Mouse (Mus musculus) thymus, postnatal 36 days (tissue): ENCODE results near the gene Gm20388.
A peak's percentile ranks its signal among the peaks of the same experiment; 100 is the strongest.

Source experiments
- DNase-seq, 2 experiments: peaks; one replicate each; pipeline ENCODE4 v3.0.0; 2022; ENCODE audit warnings: mixed read lengths in 2 of 2

The Gm20388 gene

DNA sequence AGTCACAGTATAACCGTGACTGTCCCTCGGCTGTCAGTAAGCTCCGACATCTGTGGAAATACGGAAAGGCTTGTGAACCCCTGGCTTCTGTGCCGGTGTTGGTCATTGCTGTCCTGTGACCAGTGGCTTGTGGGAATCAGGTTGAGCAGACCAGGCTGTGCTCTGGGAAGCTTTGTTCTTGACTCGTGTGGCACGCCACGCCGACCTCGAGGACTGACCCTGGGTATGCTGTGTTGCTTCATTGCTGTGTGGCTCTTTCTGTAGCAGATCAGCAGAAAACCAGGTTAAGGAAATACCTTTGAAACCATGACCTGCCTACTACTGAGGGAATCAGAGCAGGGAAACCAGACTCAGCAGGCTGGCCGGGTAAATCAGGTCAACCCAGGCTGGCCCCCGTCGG, 4399.9 kb downstream of the Gm20388 start:
- DNase-seq, result no peak

DNA sequence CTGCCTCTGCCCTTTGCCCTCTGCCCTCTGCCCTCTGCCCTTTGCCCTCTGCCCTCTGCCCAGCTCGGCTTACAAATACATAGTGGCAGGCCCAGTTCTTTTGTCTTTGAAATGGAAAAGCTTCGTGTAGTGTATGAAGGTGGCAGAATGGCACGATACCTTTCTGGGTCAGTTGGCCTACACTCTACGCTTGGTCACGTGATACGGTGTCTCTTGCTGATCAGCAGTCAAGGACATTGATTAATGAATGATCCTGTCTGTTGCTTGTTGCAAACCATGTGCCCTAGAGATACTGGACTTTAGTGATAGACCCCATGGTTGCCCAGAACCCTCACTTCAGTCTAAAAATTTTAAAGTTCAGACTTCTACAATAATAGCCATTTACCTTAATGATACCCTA, 4400.5 kb downstream of the Gm20388 start:
- DNase-seq, result no peak

DNA sequence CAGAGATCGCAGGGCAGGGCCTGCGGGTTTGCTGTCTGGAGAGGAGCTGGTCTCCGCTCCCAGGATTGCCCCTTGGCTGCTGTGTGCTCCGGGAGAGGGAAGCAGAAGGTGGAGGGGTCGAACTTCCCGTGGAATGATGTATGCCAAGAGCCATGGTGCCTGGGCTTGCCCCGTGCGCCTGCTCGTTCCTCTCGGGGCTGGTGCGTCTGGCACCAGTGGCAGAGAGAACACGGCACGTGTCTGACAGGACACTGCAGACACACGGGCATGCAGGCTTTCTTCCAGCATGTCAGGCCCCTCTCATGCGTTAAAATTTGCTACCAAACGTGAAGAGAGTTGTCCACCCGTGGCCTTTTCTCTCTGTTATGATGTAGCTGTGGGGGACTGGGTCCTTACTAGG, 4401.1 kb downstream of the Gm20388 start:
- DNase-seq, result no peak

DNA sequence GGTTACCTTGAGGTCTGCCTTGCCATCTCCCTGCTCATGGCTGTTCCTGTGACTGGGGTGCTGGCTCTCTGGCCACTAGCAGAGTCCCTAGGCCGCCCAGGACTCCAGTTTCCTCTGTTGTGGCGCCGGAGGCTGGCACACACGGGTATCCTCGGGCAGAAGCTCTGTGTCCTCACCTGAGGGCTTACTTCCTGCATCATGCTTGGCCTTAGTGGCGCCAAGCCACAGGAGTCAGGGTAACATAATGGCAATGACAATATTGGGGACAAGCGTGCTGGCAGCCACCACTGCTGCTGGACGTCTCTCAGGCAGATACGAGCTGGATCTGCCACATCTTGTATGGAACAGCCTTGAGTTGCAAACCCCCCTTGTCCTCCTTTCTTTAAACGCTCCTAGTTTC, 4401.6 kb downstream of the Gm20388 start:
- DNase-seq, result no peak

DNA sequence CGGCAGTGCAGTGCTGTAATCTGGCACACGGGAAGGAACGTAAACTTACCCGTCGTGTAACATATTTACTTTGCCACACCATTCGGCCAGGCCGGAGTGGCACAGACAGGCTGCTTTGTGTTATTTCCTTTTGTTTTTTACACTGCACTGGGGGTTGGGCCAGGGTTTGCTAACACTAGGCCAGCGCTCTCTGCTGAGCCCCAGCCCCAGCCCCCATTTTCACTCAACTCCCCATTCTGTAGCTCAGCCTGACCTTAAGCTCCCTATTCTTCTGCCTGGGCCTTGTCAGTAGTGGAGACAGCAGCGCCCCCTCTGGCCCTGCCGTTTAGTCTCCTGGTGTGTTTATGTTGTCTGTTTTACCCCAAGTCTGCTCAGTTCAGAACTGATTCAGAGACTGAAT, 4404.2 kb downstream of the Gm20388 start:
- DNase-seq, result peak; percentile 48 to 53

DNA sequence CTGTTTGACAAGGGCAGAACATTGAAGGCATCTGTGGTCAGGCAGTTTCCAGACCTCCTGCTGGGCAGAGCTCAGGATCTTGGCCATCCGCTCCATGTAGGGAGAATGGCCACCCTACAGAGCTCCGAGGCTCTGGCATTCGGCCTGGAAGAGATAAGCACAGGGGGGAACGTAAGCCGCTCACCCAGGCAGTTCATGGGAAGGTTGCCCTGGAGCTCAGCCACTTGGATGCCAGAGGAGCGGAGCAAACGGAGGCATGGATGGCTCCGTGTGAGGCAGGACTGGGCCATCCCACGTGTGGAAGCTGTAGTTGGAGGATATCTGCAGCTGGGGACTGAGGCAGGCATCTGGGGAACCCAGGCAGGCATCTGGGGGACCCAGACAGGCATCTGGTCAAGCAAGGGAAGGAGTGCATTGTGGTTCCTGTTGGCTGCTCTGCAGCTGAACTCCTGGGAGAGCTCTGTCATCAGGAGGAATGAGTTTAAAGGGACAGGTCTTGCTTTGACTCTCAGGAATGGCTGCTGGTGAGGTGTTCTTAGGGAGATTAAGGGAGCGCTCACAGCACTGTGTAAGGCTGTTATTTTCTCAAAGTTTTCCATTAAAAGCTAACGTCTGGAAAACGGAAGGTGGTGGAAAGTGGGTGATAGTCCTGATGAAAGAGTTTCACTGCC, 4406.0 kb downstream of the Gm20388 start:
- DNase-seq, result no peak

- DNase-seq, result peak in 1 of 2 experiments; percentile 37
Measured at GRCm38 (mm10) chr8:124317191-124317682, 4406.6 kb downstream of the Gm20388 start.

GRCm38 (mm10) chr8:124317821-124318220, 4407.2 kb downstream of the Gm20388 start:
- DNase-seq, result peak; percentile 63 to 80

- no peak for DNase-seq
Measured at GRCm38 (mm10) chr8:124318612-124319315, 4408.1 kb downstream of the Gm20388 start.

- peak in 1 of 2 experiments; percentile 51 for DNase-seq
Measured at GRCm38 (mm10) chr8:124319316-124319652, 4408.6 kb downstream of the Gm20388 start.

DNA sequence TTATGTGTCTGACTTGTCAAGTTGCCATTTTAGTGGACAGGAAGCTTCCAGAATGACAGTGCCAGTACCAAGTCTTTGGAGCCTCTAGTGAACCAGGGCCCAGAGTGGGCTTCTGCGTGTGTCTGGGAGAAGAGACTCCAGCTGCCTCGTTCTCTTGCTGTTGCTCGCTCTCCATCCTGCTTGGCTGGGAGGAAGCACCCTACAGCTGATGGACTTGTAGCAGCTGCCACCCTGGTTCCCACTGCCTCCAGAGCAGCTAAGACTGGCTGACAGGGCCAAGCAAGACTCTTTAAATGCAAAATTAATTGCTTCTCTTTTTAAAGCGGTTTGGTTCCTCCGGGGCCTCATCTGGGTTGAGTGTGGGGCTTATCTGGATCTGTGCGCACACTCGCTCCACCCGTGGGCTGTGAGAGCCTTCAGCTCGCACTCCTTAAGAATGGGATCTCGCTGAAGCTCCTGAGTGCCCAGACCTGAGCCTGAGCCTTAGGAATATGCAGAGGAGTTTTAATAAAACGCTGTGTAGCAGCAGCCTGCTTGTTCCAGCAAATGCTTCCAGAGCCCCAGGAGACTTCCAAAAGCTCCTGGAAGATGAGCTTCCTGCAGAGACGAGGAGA, 4410.7 kb downstream of the Gm20388 start:
- no peak for DNase-seq

DNA sequence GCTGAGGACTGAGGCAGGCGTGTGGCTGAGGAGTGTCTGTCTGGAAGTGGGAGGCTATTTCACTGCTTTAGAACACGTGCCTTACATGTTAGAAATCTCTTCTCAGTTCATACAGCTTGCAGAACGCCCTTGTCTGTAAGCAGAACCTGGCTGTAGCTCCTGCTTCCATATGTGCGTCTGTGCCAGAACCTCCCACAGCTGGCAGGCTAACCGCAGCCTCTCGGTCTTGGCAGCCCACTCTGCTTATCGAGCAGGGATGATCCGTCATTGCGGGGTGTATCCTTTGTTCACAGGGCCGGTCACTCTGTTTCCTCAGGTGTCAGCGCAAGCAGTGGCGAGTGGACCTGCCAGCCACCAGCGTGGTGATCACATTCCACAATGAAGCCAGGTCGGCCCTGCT, 4412.7 kb downstream of the Gm20388 start:
- no peak for DNase-seq

DNA sequence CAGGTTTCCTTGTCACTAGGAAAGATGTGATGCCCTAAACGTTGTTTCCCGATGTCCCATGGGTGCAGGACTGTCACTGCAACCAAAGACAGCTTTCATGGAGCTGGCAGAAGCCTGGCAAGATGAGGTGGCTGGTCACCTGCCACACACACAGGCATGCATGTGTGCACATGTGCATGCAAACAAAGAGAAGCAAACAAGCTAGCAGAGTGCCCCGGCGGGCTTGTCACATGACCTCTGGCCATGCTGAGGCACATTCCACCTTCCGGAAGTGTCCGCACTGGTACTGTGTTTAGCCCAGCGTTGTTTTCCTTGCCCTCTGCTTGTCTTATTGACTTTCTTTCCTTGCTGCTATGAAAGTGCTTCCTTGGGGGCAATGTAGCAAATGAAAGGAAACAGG, 4417.6 kb downstream of the Gm20388 start:
- DNase-seq, result no peak

- DNase-seq, result no peak
Measured at GRCm38 (mm10) chr8:124329690-124330089, 4419.0 kb downstream of the Gm20388 start.

DNA sequence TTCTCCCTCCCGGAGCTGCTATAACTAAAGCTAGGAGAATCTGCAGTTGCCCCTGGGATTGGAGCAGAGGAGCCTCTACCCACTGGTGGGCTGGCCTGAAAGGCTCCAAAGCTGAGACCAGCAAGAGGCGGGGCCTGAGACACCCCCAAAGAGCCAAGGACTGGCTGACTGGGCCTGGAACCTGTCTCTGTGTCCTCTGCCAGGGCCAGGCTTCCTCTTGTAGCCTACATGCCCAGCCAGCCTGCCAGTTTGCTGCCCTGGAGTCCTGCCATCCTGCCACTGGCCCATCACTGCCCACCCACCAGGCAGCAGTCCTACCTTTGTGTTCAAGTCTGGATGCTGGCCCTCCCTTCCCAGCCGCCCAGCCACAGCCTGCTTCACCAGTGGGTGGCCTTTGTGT, 4419.8 kb downstream of the Gm20388 start:
- no peak for DNase-seq

DNA sequence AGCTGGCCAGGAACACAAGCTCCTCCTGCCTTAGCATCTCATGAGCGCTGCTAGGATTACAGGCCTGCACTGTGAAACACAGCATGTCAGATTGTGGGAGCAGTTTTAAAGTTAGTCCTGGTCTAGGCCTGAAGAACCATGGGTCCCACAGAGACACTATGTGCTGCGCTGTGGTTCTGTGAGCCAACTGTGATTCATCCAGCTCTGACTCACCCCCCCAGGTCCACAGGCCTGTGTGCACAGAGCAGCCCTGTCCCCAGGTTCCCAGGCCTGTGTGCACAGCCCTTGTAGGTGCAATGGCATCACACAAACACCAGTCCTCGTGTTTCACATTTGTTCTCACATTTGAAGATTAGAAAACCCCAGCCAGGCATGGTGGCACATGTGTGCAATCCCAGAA, 4420.5 kb downstream of the Gm20388 start:
- no peak for DNase-seq

DNA sequence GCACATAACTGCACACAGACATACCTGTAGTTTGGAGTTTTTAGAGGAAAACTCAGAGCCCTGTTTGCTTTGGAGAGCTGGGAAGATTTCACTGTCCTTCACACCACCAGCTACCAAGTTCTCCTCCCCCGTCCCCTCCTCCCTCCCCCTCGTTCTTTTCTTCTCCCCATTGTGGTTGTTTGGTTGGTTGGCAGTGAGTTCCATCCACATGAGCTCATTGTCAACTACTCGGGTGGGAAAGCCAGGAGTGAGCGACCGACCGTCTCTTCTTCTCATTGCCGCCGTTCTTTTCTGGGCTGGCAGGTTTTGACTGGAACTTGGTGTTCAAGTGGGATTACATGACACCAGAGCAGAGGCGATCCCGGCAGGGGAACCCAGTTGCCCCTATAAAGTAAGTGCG, 4421.1 kb downstream of the Gm20388 start:
- DNase-seq, result no peak

- no peak for DNase-seq
Measured at GRCm38 (mm10) chr8:124336302-124336701, 4425.7 kb downstream of the Gm20388 start.

GRCm38 (mm10) chr8:124339742-124340141, 4429.1 kb downstream of the Gm20388 start:
- peak in 1 of 2 experiments; percentile 1 for DNase-seq

GRCm38 (mm10) chr8:124340360-124341068, 4429.9 kb downstream of the Gm20388 start:
- peak in 1 of 2 experiments; percentile 2 for DNase-seq

DNA sequence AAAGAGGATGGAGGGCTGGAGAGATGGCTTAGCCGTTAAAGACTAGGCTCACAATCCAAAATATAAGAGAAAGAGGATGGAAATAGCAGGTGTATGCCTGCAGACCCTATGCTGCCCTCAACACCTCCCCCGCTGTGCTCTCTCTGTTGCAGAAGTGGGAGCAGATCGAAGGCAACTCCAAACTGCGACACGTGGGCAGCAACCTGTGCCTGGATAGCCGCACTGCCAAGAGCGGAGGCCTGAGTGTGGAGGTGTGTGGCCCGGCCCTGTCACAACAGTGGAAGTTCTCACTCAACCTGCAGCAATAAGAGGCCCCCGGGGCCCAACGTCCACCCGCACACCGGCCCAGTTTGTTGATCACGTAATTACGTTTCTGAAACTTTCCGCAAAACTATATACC, 4432.5 kb downstream of the Gm20388 start:
- DNase-seq, result no peak

DNA sequence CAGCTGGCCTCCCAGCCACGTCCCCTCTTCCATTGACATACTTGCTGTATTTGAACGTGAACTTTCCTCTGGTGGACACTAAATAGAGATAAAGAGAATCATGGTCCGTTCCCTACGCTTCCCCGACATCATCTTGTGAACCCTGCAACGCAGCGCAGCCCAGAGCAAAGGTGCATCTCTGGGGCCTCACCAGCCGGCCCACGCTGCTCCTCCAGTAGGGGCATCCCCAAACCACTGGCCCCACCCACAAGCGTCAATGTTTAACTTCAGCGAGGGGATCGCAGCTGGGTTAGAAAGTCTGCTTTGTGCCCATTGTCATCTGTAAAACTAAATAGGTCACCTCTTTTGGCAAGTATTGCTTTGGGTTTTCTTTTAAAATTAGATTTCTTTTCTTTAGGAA, 4433.4 kb downstream of the Gm20388 start:
- DNase-seq, result peak; percentile 35 to 46

- DNase-seq, result no peak
Measured at GRCm38 (mm10) chr8:124345098-124345497, 4434.5 kb downstream of the Gm20388 start.
